Mouse (Mus musculus): ENCODE results near the gene Rab2b.
"Not testable (repeated sequence)": the region's sequence is repeated elsewhere in the genome, so short reads cannot be mapped to it uniquely, and the experiment has no call there.

Rab2b gene

DNA sequence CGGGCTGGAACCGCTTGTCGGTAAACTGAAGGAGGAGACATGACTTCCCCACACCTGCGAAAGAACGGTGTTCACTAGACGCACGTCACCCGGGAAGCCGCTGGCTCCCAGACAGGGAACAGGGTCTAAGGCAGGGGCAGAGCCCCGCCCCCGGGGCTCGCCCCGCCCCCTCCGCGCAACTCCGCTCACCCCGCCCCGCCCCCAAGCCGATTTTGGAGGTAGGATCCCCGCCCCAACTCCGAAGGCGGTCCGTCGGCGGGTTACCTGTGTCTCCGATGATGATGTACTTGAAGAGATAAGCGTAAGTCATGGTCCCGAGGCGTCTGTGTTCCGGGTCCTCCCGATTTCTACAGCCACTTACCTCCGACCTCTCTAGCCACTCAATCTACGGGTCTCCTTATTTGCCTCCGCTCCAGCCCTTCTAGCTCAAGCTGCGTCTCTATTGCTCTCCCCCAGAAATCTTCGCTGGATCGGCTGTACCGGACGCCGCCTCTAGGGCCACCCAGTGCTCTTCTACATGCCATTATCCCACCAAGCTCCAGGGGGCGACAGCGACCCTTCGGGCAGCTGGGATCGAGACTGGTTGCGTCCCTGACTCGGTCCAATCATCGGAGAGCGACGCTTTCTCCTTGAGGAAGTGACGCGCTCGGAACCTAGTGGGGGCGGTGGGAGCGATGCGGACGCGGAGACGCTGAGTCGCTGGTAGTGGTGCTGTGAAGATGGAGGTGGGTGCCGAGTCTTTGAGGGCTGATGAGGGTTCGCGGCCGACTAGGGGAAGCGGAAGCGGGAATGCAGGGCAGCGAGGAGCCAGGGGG lies at the start of gene Rab2b, which contains the start of gene Tox4:
Gene Rab2b, minus strand, starts transcription at position 614 of the 815 bp plus-strand sequence.
Gene Tox4, plus strand, starts transcription at position 215 of the 815 bp plus-strand sequence.
- DNase-seq (ENCODE audit: low read depth): peak; percentile 99

DNA sequence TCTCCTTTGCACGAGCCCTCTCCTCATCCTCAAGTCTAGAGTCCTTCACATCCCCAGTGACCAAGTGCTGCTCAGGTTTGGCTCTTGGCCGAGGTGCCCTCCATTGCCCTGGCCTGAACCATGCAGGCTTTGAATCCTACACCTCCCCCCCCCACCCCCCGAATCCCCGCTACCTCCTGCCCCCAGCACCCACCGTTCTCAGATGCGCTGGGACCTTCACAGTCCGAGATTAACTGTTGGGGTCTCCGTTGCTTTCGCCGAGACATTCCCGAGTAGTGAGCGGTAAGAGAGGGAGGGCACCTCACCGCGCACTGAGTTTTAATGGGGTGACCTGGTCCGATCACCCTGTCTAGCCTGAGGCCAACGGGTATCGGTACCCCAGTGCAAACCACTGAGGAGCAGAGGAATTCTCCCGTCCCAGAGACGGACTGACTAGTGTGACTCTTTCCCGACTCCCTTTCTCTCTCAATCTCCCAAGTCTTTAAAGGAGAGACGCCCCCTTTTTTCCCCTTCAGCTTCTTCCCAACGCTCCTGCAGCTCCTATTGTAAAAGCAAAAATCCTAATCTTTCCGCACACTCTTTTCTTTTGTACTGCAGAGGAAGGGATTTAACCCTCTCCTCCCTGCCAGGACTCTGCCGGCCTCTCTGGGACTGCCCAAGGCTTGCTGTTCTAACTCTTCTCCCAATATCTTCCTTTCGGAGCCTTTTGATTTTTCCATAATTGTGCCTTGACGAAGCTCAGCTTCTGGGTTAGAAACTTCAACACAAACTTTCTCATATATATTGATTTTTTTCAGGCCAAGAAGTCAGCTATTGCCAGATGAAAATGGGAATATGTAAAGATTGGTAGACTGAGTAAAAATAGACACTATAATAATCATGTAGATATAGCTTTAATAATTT lies 48.8 kb upstream of the Rab2b start, which contains the start of gene Sall2:
Gene Sall2, minus strand, starts transcription at position 853 of the 903 bp plus-strand sequence.
- no peak for DNase-seq (ENCODE audit: low read depth)

DNA sequence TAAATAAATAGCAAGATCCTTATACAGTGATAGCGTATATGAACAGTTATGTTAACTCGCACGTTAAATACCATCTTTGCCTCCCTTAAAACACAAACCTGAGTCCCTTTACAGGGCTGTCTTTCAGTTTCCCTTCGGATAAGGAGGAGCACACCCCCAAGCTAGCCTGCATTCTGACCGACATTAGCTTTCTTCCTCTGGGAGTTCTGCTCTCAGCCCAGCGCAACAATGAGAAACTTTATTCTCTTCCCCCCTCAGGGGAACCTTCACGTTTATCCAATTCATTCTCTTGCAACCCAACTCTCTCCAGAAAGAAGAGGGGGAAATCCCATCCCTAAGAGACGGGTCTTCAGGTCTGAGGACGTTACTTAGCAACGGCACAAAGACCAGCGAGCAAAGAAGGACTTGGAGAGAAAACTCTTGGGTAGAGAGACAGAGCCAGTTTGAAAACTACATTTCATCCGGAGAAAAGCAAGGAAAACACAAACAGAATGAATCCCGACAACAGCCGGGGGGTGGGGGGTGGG lies 48.1 kb upstream of the Rab2b start:
- no peak for DNase-seq (ENCODE audit: low read depth)

DNA sequence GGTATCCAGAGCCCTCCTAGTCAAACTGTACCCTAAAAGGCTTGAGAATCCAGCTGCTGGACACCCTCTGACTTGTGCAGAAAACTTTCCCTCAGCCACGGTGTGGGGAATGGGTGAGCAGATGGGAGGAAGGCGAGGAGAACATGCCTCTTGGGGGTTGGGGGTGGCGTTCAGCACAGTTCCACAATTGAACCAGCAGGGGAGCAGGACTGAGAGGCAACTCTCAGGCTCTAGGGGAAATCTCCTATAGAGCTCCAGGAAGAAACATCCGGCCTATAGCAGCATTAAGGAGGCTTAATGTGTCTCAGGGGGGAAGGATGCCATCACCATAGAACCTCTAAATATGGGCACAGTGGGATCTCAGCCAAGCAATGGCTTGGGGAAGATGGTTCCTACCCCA lies 46.5 kb upstream of the Rab2b start:
- DNase-seq (ENCODE audit: low read depth): no peak

DNA sequence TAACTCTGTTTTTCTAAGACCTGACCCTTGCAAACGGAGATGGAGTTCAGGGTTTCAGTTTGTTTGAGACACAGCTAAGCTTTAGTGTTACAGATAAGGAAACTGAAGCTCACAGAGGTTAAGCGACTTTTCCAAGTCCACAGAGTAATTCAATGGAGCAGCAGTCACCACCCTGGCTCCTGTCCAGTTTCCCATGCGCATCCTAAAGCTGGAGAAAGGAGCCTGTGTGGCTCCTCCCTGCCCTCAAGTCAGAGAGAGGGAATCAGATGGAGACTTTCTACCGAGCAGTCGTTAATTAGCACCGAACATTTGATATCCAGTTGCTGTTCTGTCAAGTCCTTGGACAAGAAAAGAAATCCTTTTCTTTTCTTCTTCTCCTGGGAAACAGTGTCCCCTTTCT lies 40.0 kb upstream of the Rab2b start:
- DNase-seq (ENCODE audit: low read depth): no peak

DNA sequence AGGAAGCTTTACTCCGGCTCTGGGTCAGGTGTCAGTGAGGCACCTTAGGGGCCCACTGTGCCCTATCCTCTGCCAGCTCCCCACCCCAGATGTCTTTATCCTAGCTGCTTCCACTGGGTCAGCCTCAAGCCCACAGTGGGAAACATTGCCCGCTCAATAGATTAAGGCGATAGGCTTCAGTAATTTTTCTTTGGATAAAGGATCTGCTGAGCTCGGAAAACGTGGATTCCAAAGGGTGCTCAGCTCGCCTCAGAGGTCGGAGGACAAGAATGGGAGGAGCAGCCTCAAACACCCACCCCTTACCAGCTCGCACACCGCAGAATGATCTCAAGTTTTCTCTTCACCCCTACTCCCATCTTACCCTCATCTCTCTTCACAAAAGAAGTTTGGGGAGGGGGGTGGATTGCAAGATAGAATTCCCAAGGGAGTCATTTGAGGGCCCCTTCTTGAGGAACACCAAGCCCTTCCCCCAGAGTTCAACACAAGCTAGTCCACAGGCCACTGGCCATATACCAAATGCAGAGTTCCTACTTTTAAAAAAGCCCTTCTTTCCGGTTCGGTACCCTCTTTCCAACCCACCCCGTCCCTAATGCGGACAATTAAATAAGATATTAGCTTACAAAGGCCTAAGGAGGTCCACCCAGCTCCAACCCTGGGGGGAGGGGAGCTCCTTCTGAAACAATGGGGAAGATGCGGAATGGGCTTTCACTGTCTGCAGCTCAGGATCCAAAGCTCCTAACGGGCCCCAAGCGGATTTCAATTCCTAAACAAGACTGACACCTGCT lies 37.3 kb upstream of the Rab2b start:
- no peak for DNase-seq (ENCODE audit: low read depth)

DNA sequence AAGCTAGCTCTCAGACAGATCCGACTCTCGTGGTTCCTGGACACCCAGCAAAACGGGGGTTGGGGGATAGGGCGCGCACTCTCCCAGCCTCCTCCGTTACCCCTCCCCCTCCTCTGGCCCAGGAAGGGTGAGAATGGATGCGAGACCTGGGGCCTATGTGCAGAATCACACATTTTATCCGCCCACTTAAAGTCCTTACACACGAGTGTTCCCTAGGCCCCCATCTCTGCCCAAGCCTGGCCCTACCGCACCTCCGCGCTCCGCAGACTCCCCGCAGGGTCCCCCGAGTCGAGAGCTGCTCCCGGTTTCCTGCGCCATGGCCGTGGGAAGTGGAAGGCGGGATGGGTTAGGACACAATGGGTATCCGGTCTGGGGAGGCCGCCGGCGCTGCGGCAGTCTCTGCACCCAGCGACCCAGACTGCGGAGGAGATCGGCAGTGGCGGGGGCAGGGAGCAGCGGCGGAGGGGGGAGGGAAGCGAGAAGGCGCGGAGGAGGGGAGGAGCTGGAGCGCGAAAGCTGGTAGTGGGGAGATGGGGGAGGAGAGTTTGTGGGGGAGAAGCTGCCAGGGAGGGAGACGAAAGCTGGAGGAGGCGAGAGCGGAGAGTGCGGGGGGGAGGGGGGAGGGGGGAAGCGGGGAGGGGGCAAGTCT lies 36.6 kb upstream of the Rab2b start:
- DNase-seq (ENCODE audit: low read depth): peak; percentile 24

DNA sequence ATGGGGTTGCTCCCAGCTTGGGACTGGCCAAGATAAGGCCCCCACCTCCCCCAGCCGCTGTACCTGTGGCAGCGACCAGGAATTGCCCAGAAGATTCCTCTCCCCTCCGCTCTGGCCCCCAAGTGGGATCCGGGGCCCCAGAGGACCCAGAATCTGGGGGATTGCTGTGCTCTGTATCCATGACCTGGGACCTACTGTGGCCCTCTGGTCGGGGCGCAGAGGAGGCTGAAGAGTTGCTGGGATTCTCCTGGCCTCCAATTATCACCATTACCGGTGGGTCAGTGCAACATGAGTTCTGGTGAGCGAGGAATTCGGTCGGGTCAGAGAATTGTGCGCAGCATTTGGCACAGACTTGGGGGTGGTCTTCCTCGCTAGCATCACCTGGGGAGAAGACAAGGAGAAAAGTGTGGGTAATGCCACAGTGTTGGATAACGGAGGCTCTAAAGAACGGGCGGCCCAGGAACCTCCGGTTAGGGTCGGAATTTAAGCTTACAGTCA lies 36.0 kb upstream of the Rab2b start:
- DNase-seq (ENCODE audit: low read depth): no peak

DNA sequence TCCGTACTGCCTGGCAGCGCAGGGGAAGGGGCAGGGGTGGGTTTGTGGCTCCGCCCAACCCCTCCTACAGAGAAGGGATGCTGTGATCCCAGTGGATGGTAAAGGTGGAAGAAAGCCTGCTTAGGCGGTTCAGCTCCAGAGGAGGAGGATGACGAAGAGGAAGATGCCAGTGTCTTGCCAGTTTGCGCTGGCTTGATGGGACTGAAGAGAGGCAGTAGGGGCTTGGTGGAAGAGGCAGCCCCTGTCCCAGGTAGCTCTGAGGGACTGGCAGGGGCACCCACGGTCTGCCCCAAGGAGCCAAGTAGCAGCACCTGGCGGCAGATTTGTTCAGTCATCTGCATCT lies 35.4 kb upstream of the Rab2b start:
- DNase-seq (ENCODE audit: low read depth): no peak

DNA sequence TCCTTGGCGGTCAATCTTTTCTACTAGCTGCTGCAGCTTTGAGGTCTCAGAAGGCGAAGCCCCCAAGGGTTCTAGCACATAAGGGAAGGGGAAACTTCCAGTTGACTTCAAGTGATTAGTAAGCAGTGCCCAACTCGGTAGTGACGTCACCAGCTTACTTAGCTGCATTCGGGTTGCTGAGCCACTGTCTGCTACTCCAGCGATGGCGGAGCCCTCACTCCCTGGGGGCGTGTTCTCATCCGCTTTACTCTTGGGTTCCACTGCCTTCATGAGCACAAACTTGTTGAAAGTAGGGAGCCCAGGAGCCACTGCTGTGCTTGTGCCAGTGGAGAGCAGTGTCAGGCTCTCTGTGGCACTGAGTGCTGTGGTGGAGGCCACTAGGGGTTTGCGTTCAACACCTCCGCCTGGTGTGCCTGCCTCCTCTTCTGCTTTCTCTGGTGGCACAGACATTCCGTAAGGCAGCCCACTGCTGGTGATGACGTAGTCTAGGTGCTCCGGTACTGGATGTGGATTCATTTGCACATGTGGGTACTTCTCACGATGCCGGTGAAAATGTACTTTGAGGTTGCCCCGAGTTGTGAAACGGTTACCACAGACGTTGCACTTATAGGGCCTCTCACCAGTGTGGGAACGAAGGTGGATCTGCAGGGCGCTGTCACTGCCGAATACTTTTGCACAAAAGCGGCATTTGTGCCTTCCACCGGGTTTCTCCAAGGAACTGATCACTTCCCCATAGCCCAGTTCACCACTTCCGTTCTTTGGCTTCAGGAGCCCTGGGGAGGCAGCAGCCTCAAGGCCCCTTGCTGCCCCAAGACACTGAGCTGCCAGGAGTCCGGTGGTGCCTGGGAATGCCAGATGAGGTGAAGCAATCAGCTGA lies 34.8 kb upstream of the Rab2b start:
- DNase-seq (ENCODE audit: low read depth): no peak

DNA sequence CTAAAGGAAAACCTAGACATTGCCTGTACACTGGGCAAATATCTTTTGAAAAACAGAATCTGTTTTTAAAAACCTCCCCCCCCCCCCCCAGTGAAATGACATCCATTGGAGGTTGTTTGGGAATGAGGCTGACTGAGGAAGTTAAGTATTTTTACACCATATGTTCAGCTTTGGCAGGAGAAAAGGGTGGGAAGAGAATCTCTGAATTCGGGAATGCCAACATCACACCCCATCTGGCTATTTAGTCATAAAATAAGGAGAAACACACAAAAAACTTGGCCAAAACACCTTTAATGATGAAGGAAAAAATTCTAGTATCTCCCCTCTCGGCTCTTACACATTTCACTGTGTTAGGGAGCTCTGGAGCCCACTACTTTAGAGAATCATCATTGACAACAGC lies 31.6 kb upstream of the Rab2b start:
- DNase-seq (ENCODE audit: low read depth): no peak

DNA sequence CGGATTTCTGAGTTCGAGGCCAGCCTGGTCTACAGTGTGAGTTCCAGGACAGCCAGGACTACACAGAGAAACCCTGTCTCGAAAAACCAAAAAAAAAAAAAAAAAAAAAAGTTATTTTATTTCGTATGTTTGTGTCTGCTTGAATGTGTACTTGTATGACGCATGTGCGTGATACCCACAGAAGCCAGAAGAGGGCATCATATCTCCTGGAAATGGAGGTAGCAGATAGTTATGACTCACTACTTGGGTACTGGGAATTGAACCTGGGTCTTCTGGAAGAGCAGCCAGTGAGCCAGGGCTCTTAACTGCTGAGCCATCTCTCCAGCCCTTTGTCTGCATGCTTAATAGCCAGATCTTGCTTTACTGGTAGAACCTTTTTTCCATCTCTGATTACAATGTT lies 31.0 kb upstream of the Rab2b start:
- peak; percentile 55 for DNase-seq (ENCODE audit: low read depth)

DNA sequence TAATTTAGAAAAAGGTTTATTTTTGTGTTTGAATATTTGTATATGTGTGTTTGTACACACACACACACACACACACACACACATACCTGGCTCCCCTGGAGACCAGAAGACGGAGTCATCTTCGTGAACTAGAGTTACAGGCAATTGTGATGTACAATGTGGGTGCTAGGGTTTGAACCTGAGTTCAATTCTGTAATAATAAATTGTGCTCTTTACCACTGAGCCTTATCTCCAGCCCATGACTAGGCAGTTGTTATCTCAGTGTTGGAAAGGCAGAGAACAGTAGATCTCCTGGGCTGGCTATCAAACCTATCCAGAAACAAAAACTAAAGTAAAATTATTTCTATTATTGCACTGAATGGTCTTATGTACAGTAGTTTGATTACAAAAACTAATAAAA lies 26.8 kb upstream of the Rab2b start:
- peak; percentile 25 for DNase-seq (ENCODE audit: low read depth)

DNA sequence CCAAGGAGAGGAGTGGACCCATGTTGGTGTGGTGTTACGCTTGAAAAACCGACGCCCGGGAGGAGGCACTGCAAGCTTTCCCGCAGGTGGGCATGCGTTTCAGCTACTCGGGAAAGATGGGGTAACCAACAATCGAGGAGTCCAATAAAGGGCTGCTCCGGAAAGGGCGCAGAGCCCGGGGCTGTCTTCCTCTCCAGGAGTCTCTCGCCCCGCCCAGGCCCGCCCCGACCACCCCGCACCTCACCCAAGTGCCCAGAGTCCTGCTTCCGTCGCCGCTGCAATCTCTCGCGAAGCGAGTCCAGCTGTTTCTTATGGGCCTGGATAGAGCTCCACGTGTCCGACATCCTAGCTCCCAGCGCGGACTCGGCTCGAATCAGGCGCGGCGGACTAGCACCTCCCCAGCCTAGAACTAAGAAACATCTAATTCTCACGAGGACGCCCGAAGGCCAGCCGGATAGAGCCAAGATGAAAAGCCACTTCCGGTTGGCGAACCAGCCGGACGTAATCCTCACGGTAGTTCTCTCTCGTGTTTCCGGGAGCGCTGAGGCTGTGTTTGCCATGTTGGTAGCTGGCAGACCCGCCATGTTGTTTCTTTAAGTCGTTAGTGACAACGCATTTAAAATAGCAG lies 25.4 kb upstream of the Rab2b start, which contains the start of gene Mettl3:
Gene Mettl3, minus strand, starts transcription at position 485 of the 628 bp plus-strand sequence.
- peak; percentile 98 for DNase-seq (ENCODE audit: low read depth)

DNA sequence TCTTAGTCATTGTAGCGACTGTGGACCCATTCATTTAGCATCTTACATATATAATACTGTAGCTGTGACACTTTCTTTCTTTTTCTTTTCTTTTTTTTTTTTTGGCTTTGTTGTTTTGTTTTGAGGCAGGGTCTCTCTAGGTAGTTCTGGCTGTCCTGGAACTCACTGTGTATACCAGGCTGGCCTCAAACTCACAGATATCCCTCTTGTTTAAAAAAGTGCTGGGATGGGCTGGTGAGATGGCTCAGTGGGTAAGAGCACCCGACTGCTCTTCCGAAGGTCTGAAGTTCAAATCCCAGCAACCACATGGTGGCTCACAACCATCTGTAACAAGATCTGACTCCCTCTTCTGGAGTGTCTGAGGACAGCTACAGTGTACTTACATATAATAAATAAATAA lies 24.2 kb upstream of the Rab2b start:
- DNase-seq (ENCODE audit: low read depth): not testable (repeated sequence)

DNA sequence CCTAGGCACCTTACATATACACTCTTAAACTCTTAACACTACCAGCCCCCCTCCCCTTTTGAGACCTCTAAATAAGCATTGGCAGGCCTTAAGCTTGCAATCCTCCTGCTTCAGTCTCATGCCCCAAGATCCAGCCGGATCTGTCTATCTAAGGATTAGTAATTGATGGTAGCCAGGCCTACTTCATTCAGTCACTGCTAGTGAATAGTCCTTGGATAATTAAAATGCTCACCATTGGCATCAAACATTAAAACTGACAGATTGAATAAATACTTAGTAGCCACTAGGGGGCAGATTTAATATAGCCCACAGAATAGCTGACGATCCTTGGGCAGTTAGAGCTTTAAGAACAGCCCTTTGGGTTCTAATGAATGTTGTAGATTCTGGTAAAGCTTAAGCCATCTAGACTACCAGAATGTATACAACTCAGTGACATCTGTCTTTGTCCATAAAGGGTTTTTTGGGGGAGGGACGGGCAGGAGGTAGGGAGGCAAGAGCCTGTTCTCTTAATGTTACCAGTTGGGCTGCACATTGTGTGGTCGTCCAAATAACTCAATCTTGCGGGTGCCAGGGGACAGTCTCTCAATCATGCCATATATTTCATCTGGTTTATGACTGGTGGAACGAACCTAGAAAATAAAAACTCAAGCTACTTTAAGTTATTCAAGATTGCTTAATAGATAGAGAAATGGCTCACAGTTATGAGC lies 16.4 kb upstream of the Rab2b start:
- peak; percentile 70 for DNase-seq (ENCODE audit: low read depth)

DNA sequence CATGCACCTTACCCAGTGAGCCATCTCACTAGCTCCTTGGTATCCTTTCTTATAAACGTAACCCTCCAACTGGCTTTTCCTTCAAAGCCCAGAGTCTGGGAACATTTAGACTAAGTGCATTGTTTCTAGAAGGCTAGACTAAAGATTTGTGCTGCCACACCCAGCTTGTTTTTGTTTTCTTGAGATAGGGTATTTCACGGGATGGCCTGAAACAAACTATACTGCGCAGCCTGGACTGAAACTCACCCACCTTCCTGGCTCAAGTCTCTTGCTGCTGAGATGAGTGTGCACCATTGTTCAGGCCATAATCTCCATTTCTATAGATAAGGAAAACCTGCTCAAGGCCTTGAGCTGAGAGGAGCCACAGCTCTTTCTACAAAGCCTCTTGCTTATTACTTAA lies 4.8 kb upstream of the Rab2b start:
- no peak for DNase-seq (ENCODE audit: low read depth)

DNA sequence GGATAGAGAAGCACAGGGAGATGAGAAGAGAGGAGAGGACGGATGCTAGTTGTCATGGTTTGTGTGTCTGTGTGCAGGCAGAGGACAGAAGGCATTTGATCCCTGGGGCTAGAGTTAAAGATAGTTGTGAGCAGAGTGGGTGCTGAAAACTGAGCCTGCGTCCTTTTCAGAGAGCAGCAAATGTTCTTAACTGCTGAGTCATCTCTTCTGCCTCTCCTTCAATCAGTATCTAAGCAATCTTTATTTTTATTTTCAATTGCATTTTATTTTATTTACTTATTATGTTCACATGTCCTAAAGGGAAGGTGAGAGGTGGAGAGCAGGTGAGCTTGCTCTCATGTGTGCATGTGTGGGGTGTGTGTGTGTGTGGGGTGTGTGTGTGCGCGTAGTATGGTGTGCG lies 4.3 kb upstream of the Rab2b start:
- no peak for DNase-seq (ENCODE audit: low read depth)

DNA sequence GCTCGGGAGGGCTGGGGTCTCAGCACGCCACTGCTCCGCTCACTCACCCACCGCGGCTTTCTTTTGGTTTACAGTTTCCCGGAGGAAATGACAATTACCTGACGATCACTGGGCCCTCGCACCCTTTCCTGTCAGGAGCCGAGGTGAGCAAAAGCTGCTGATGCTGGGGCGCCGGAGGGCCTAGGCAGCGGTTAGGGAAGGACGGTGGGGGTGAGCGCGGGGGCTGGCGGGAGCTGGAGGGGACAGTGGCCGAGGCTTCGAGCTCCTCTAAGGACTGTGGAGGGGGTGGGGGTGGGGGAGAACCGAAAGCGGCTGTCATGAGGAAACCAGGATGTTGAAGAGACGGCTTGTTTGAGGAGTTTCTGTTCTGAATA lies 389 bp upstream of the Rab2b start:
- peak; percentile 45 for DNase-seq (ENCODE audit: low read depth)
